Mouse (Mus musculus): Measurements from ENCODE around the gene D5Ertd579e. TPM values are rescaled to one million over a fixed set of nuclear protein-coding genes. Genes with fewer than 3 reads are reported as not detected.
A peak's percentile ranks its signal among the peaks of the same experiment; 100 is the strongest.

D5Ertd579e gene
- total RNA-seq, 2 experiments from 2014 or later = 99.1 to 118 TPM

DNA sequence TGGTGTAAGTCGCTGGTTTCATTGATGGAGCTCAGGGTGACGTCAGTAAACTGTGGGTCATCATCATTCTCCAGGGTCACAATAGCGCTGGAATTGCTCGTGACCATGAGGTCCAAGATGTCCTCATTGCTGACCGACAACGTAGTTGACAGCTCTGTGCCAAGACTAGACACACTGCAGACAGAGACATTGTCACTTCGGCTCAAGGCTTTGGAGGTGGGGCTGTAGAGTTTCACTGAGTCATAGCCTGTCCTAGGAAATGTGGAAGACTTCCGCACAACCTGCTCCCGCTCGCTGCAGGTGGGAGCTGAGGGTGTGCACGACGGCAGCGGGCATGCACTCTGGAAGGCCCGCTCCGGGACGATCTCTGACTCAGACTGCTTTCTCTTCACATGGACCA lies 124.5 kb downstream of the D5Ertd579e start:
- no peak for DNase-seq (ENCODE audit: low spot score in 2 of 2)

- DNase-seq (ENCODE audit: low spot score in 2 of 2) = no peak
Observed at GRCm38 (mm10) chr5:36570546-36571245, 125.1 kb downstream of the D5Ertd579e start.

DNA sequence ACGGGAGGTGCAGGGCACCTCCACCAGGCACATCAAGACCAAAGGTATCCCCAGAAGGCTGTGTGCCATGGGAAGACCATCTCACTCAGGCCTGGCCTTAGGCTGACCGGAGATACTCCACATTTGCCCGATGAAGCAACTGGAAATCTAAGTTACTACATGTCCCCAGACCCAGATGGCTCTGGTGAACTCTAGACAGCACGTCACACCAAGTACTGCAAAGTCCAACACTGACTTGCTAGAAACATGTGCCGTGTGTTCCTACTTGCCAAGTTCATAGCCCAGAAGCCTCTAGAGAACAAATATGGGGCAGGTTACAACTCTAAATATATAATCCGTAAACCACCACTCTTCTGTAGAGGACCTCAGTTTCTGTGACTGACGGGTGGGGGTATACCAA lies 125.7 kb downstream of the D5Ertd579e start:
- no peak for DNase-seq (ENCODE audit: low spot score in 2 of 2)

DNA sequence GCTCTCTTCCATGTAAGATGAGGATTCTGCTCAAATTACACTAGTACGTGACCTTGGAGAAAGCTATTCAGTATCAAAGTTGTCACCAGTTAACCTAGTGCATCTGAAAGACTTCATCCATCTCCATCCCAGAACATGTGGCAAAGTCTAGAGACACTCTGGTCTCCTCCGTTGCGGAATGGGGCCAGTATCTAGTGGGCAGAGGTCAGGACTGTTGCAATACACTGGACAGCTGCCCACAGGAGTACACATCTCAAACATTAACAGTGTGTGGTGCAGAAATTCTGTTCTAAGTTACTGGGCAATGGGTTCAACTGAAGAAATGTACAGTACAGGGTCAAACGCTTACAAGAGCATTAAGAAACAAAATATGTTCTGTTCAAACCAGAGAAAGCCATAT lies 127.7 kb downstream of the D5Ertd579e start:
- DNase-seq (ENCODE audit: low spot score in 2 of 2) = no peak

GRCm38 (mm10) chr5:36567627-36568026 lies 128.2 kb downstream of the D5Ertd579e start:
- no peak for DNase-seq (ENCODE audit: low spot score in 2 of 2)

- DNase-seq (ENCODE audit: low spot score in 2 of 2) = no peak
Observed at GRCm38 (mm10) chr5:36564530-36564929, 131.3 kb downstream of the D5Ertd579e start.

DNA sequence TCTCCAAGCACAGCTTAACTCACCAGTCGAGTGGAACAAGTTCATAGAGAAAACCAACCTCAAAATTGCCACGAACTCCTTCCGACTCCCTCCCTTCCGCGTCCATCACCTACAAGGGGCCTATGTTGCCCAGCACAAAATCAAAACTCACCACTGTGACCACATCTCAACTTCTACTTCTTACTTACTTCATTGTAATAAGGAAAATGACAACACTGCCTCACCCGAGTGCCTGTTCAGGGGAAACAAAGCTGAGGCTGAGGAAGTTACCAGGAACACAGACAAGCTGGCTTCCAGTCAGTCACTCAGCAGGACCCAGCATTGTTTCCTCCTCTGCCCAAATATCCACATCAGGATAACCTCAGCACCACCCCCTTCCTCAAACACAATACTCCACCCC lies 132.1 kb downstream of the D5Ertd579e start:
- DNase-seq (ENCODE audit: low spot score in 2 of 2) = no peak

GRCm38 (mm10) chr5:36562791-36563445 lies 132.9 kb downstream of the D5Ertd579e start:
- no peak for DNase-seq (ENCODE audit: low spot score in 2 of 2)

GRCm38 (mm10) chr5:36561509-36561908 lies 134.3 kb downstream of the D5Ertd579e start:
- peak in 1 of 2 experiments; percentile 33 for DNase-seq (ENCODE audit: low spot score in 2 of 2)

DNA sequence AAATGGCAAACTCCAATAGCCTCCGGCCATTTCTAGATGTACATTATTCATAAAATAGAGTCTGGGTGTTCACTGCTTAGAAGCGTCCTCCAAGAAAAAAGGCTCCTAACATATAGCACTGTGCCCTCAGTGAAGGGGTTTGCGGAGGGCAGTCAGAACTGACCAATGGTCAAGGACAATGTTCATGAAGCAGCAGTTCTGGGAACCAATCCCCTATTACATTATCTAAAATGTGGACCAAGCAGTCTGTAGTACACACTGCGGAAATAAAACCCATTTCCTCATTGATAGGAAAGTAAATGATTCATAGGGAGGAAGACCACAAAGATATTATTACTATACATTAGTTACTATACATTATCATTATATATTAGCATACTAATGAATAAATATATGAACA lies 135.3 kb downstream of the D5Ertd579e start:
- DNase-seq (ENCODE audit: low spot score in 2 of 2) = no peak

GRCm38 (mm10) chr5:36559510-36560235 lies 136.2 kb downstream of the D5Ertd579e start:
- DNase-seq (ENCODE audit: low spot score in 2 of 2) = no peak

GRCm38 (mm10) chr5:36559106-36559505 lies 136.7 kb downstream of the D5Ertd579e start:
- DNase-seq (ENCODE audit: low spot score in 2 of 2) = no peak

- DNase-seq (ENCODE audit: low spot score in 2 of 2) = no peak
Observed at GRCm38 (mm10) chr5:36558526-36558925, 137.3 kb downstream of the D5Ertd579e start.

DNA sequence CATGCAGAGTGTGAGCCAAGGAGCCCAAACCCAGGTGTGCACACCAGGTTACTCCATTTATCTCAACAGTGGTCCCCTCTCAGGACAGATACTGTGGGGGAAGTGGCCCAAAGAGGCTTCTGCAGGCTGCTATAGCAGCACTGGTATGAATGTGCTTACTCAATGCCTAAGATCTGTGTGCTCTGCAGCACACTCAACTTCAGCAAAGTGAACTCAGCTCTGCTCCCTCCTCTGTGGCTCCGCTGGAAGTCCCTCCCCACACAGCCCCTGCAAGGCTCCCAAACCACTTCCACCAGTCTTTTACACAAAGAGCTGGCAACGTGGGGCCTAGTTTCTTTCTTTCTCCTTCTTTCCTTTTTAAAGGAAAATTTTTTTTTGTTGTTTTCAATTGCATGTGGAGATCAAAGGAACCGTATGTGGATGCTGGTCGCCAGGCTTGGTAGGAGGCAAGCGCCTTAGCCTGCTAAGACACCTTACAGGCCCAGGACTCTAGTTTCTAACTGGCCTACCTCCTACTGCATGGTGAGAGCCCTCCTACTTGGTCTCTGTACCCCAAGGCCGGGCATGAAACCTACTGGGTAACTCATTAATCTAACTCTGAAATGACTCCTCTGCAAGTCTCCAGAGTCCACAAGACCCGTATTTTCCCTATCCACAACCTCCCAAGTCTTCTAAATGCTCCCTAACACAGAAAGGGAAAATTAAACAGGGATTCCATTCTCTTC lies 138.1 kb downstream of the D5Ertd579e start:
- DNase-seq (ENCODE audit: low spot score in 2 of 2) = no peak

- DNase-seq (ENCODE audit: low spot score in 2 of 2) = no peak
Observed at GRCm38 (mm10) chr5:36556906-36557305, 138.9 kb downstream of the D5Ertd579e start.

DNA sequence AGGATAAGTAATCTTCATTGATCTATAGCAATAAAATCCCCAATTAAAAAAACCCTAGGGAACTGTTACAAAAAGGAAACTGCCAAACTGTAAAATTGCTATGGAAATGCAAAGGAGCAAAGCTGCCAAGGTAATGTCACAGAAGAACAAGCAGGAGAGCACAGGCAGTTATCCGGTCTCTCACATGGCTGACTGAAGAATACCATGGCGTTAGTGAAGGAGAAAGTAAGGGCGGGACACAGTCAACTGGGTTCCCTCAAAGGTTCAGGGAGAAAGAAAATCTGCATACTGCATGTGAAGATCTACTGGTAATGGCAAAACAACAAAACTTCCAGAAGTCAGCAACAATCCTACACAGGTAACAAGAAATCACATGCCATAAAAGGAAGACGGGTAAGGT lies 139.5 kb downstream of the D5Ertd579e start:
- DNase-seq (ENCODE audit: low spot score in 2 of 2) = no peak

DNA sequence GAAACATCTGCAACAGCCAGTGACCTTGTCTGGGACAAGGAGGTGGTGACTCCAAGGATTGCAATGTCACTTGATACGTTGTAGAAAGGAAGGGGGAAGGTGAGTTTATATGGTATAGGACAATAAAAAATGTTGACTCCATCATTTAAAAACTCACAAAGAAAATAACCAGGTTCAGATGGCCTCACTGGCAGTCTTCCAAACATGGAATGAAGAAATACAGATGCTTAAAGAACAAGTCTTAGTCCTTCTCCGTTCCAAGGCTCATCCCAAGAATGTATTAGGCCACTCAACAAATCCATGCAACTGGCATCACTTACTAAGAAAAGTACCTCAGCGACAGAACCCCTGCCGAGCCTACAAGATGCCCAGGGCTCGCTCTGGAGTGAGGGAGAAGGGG lies 141.3 kb downstream of the D5Ertd579e start:
- no peak for DNase-seq (ENCODE audit: low spot score in 2 of 2)

DNA sequence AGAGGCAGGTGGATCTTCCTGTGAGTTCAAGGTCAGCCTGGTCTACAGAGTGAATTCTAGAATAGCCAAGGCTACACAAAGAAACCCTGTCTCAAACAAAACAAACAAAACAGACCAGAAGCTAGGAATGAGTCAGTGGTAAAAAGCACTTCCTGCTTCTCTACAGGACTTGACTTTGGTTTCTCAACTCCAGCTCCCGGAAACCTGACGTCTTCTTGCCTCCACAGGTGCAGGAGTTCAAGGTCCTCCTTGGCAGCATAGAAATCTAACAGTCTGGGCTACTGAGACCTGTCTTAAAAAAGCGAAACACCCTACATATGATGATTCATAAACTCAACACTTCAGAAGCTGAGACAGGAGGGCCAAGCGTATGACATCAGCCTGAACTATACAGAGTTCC lies 141.9 kb downstream of the D5Ertd579e start:
- no peak for DNase-seq (ENCODE audit: low spot score in 2 of 2)

DNA sequence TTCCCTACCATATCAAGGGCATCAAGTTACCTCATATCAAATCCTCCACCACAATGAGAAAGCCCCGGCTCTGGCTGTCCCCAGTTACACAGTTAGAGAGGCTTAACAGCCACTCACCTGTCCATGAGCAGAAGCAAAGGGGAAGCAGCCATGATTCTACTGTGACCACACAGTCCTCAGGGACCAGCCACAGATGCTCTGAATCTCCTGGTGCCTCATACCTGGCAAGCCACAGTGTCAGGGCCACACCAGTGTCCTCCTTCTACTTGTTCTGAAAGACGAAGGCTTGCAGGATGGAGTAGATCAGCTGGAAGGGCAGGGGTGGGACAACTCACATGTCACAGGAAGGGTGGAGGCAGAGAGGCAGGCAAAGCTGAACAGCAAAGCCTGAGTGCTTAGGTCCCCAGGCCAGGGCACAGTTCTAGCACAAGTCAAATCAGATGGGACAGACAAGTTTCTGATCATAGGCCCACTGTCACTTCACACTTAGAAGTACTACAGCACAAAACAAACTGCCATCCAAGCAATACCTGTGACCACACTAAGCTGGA lies 142.7 kb downstream of the D5Ertd579e start:
- no peak for DNase-seq (ENCODE audit: low spot score in 2 of 2)

- no peak for DNase-seq (ENCODE audit: low spot score in 2 of 2)
Observed at GRCm38 (mm10) chr5:36552391-36552790, 143.4 kb downstream of the D5Ertd579e start.

Data from layer of hippocampus, postnatal 14 days (tissue).